Mouse (Mus musculus): ENCODE measurements around the gene Entpd8.

The Entpd8 gene

DNA sequence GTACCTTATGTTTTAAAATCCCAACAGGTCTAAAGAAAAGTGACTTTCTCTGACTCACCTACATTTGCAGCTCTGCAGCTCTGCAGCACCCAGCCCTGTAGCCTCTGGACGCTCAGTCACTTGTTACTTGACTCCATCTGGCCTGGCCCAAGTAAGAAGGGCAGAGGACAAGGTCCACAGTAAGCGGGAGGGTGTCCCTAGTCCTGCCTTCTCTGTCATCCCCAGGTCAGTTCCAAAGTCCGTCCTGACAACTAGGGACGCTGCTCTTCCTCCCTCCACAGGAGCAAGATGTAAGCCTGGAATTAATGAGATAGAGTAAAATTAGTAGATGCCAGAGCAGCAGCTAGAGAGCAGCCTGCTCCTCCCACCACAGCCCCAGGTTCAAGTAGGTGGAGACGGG lies at the start of gene Entpd8:
TSS of gene Entpd8 (plus strand) at position 229 of the 400 bp plus-strand sequence.
- no peak for DNase-seq

DNA sequence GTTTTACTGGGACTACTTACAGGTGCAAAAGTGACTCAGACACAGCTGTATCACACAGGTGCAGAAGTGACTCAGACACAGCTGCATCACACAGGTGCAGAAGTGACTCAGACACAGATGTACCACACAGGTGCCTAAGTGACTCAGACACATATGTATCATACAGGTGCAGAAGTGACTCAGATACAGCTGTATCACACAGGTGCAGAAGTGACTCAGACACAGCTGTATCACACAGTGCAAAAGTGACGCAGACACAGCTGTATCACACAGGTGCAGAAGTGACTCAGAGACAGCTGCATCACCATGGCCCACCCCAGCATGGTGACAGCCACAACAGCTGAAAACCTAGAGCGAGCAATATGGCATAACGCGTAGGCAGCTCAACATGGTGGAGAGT lies 45.1 kb upstream of the Entpd8 start:
- no peak for DNase-seq

DNA sequence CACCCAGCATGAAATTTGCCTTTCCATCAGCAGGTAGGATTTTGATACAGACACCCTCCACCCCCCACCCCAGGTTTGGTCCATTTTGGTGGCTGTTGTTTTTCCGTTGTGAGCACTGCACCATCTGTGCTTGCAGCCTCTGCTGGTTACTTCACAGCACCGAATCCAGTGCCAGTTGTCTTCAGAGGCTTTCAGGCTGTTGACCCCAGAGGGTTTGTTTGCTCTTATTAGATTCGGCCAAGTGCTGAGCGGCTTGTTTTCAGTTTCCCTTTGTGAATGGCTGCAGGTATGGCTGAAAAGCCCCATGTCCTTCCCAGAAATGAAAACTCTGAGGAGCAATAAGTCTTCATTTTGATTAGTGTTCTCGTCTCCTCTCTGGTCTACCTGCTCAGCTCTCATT lies 40.0 kb upstream of the Entpd8 start:
- DNase-seq: no peak

DNA sequence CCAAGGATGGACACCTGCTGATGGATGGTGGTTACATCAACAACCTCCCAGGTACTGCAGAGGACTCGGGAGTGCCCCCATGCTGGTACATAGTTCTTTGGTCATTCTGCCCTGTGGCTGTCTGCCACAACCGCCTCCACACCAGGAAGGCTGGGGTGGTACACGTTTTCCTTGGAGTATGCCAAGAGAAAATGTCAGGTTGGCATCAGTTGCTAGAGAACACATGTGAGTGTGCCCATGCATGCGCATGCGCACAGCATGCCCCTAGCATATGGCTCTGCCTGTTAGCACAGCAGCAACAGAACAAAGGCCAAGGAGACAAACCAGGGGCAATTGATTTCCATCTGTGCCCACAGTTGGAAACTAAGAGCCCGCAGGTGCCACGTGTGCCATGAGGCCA lies 29.2 kb upstream of the Entpd8 start:
- peak; percentile 89 for DNase-seq

DNA sequence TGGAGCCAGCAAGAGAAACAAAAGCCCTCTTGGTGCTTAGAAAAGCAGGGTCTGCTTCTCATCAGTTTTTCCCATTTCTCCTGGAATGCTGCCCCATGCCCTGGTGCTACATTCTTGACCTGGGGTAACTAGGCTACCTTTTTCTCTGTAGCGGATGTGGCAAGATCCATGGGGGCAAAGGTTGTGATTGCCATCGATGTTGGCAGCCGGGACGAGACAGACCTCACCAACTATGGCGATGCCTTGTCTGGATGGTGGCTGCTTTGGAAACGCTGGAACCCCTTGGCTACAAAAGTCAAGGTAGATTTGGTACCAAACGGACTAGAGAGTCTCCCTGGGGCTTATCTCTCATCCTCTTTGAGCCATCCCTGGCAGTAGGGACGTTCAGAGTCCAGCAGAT lies 28.7 kb upstream of the Entpd8 start:
- no peak for DNase-seq

DNA sequence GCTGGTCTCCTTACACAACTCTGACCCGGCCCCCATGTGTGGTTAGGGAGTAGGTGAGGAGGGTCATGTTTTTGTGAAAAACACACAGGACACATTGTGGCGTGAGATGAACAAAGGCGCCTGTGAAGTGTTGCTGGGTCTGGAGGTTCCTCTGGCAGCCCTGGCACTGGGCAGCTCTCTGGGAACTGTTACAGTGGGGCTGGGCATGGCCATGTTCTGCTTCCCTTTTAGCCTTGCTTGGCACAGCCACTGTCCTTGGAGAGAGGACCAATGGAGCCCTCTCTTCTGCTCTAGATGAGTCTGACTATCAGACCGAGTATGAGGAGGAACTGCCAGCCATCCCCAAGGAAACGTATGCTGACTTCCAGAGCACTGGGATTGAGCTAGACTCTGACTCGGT lies 27.0 kb upstream of the Entpd8 start:
- no peak for DNase-seq

DNA sequence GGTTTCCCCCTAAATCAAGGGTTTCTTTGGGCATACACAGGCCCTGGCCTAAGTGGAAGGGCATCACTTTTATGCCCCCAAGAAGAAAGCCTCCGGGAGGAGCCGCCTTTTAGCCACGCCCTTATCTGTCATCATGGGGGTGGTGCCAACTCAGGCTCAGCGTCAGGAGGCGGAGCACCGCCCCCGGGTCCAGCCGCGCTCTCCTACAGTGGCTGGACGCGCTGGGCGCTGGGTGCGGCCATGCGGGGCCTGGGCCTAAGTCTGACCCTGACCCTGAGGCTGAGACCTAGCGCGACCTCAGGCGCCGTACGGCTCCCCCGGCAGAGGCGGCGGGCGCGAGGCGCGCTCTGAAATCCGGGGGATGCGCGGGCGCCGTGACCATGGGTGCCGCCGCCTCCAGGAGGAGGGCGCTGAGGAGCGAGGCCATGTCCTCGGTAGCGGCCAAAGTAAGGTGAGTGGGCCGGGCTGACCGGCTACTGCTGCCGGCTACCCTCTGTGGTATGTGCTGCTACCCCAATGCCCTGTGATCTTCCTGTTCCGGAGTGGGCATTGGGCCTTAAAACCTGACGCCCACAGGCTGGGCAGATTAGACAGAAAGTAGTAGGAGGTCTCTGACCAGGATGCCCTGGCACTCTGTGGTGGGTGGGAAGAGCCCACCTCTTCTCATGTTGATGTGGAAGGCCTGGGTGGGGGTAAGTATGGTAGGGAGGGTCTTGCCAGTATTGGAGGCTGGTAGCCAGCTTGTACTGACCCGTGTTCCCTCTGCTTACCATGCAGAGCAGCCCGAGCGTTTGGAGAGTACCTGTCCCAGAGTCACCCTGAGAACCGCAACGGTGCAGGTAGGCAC lies 25.7 kb upstream of the Entpd8 start, which contains the start of gene Nsmf:
TSS of gene Nsmf (plus strand) at position 135 of the 847 bp plus-strand sequence.
- DNase-seq: peak; percentile 77

DNA sequence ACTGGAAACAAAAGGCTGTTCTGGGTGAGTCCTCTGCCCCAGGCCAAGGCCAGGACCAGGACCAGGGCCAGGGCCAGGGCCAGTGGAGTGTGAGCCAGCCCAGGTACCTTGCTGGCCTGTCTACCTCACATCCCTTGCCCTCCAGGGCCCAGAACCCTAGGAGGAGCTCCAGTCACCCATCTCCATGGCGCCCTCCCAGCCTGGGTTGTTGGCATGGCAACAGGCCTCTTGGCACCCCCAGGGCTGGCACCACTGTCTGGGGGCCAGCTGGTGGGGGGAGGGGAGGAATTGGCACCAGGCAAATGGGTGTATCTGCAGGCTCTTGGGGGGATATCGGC lies 25.1 kb upstream of the Entpd8 start:
- peak; percentile 61 for DNase-seq

DNA sequence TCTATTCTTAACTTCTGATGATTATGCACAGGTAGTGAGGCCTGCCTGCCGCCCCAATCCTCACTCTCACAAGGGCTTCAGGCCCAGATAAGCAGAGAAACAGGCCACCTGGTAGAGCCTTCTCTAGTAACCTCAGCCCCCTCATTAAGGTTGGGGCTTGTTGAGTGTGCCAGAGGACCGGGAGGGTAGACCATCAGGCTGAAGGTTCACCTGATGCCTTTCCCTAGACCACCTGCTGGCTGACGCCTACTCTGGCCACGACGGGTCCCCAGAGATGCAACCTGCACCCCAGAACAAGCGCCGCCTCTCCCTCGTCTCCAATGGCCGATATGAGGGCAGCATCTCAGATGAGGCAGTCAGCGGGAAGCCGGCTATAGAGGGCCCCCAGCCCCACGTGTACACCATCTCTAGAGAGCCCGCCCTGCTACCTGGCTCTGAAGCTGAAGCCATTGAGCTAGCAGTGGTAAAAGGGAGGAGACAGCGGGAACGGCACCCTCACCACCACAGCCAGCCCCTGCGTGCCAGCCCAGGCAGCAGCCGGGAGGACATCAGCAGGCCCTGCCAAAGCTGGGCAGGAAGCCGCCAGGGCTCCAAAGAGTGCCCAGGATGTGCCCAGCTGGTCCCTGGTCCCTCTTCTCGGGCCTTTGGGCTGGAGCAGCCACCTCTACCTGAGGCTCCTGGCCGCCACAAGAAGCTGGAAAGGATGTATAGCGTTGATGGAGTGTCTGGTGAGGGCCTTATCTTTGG lies 24.5 kb upstream of the Entpd8 start:
- peak; percentile 27 for DNase-seq

DNA sequence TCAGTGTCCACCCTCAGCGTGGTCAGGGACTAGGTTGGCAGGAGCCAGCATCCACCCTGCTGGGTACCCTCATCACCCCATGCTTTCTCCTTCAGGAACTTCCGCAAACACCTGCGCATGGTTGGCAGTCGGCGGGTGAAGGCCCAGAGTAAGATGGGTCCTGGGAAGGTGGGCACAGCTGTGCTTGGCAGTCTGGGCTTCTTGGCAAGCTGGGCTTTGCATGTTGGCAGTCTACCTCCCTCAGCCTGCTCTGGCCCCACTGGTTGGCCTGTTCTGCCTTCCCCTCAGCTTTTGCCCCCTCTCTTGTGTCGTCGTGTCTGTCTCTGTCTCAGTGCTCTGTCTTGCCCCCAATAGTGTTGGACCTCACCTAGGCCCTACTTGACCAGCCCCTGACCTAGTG lies 21.2 kb upstream of the Entpd8 start:
- DNase-seq: no peak

DNA sequence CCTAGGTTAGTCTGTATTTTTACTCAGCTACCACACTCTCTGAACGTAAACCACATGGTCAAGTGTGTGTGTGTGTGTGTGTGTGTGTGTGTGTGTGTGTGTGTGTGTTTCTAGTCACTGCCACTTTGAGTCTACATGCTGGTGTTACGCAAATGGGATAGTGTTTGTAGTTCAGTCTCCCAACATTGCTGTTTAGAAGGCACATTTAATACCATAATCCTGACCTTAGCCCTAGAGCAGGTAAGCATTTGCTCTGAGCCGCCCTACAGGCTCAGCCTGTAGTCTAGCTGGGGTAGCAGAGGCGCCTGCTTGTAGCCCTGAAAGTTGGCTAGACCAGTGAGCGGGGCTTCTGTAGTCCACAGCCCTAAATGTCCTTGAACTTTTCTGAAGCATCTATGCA lies 16.6 kb upstream of the Entpd8 start:
- no peak for DNase-seq

DNA sequence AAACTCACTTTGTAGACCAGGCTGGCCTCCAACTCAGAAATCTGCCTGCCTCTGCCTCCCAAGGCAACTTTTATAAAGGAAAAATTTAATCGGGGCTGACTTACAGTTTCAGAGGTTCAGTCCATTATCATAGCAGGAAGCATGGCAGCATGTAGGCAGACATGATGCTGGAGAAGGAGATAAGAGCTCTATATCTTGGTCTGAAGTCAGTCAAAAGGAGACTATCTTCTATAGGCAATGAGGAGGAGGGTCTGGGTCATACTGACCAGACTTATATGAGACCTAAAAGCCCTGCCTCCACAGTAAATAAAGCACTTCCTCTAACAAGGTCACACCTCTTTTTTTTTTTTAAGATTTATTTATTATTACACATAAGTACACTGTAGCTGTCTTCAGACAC lies 15.8 kb upstream of the Entpd8 start:
- no peak for DNase-seq

DNA sequence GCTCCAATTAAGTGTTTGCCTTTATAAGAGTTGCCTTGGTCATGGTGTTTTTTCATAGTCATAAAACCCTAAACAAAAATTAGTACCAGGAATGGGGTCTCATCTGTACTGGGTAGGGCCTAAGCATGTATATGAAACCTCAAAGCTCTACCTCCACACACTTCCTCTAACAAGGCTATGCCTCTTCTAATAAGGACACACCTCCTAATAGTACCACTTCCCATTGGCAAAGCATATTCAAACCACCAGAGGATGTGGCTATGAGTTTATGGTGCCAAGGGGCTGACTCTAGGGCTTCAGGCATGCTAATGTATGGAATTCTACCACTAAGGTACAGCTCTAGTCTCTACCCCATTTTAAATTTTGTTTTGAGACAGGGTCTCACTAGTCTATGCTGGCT lies 14.6 kb upstream of the Entpd8 start:
- DNase-seq: no peak

DNA sequence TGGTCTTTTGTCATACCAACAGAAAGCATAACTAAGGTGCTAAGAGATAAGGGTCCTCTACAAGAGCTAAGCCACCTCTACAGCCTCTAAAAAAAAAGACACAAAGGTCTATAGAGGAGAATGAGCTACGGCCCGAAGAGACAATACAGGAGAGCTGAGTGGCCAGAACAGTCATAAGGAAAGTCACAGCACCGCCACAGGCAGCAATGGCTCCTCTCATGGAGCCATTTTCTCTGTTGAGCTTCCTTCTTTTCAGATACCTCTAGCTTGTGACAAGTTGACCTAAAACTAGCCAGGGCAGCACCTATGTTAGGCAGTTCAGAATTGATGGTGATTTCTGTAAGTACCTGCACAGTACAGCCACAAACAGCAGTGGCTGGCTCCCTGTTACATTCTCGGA lies 13.6 kb upstream of the Entpd8 start:
- no peak for DNase-seq

DNA sequence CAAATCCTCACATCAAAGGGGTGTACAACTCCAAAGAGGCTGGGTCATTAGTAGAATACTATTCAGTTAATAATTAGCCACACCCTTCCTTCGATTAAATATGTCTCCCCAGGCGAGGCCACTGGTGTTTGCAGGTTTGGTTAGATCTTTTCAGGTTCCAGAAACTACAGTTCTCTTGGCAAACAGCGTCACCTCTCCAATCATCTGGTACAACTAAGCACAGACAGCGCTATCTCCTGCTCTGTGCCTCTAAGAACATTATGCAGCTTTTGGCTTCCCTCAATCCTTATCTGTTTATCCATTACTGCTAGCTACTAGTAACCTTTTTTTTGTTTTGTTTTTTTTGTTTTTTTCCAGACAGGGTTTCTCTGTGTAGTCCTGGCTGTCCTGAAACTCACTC lies 10.6 kb upstream of the Entpd8 start:
- DNase-seq: no peak

DNA sequence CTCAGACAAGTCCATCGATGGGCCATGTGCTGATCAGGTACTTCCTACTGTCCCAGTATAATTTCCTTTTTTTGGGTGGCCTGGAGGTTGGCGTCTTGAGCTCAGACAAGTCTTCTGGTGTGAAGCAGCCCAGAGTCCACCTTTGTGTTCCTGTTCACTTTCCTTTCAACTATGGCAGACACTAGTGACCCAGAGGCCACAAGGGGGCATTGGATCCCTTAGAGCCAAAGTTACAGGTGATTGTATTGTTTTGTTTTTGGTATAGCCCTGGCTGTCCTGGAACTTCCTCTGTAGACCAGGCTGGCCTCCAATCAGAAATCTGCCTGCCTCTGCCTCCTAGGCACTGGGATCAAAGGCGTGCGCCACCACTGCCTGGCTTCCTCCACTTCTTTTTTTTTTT lies 7.7 kb upstream of the Entpd8 start:
- no peak for DNase-seq

DNA sequence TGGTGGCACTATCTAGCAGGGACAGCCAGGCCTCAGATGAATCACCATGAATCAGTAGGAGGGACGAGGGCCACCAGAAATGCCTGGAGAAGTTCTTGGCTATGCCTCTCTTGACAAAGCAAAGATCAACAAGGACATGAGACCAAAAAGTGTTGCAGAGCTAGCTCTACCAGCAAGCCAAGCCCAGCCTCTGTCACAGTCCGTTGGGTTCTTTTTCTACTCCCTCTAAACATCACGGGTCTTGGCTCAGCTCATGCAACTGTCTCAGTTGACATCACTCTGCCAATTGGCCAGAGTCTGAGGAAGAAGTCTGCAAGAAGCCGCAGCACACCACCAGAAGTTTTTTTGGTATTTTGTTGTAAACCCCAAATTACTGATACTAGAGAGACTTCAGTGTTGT lies 4.6 kb upstream of the Entpd8 start:
- DNase-seq: no peak

DNA sequence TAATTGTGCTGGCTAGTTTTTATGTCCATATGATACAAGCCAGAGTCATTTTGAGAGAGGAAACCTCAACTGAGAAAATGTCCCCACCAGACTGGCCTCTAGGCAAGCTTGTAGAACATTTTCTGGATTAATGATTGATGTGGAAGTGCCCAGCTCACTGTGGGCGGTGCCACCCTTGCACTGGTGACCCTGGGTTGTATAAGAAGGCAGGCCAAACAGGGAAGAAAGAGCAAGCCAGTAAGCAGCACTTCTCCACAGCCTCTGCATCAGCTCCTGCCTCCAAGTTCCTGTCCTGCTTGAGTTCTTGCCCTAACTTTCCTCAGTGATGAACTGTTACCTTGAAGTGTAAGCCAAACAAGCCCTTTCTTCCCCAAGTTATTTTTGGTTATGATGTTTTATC lies 1.1 kb upstream of the Entpd8 start:
- no peak for DNase-seq

DNA sequence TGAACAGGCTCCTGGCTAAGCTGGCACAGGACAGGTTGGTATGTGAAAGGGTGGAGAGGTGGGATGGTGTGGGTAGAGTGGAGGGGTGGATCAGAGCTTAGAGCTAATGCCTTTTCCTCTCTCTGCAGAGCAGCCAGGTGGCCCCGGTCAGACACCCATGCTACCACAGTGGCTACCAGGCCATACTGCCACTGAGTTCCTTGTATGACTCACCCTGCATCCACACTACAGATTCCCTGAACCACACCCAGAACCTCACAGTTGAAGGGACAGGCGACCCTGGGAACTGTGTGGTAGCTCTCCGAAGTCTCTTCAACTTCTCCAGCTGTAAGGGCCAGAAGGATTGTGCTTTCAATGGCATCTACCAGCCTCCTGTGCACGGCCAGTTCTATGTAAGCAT lies 3.6 kb downstream of the Entpd8 start:
- DNase-seq: no peak

DNA sequence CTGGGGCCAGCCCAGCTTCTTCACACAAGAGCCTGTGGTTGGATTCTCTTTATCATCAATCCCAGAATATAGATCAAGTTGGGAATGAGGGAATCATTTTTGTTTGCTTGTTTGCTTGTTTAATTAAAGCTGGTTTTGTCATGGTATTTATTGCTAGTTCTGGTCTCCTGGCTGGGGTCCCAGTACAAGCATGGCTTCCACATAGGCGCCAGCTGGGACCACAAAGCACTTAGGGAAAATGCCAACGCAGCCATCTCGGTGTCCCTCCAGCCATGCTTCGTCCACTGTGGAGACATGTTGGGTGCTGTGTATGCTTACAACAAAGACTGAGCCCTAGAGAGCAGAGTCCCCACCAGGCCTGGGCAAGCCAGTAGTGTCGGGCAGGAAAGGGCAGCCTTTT lies 5.5 kb downstream of the Entpd8 start:
- no peak for DNase-seq

DNA sequence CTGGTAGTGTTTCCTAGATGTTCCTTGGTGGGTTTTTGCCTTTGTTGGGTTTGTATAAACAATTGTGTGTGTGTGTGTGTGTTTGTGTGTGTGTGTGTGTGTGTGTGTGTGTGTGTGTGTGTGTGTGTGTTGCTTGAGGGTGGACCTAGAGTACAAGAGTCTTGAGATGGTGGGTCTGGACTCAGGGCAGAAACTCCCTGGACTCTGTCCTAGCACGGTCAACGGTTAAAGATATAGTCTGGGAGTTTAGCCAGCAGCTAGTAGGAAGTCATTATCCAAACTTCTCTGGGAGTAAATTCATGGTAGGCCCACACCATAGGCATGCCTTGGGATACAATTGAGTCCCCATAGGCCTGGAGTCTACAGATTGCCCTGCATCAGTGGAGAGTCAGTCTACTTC lies 7.7 kb downstream of the Entpd8 start:
- no peak for DNase-seq

DNA sequence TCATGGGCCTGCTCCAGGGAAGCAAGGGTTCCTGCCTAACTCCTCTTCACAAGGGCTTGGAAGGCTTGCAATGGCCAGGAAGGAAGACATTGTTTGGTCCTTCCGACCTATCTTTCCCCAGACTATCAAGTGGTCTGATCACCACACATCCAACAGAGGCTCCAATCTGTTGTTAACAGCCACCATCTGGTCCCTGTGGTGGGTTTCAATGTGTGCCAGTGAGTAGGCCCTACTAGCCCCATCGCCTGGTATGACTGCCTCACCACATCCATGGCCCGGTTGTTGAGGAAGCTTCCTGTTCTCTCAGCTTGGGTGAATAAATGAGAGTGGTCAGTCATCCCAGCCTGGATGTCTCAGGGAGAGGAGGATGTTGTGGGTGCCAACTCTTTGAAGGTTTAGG lies 8.5 kb downstream of the Entpd8 start:
- DNase-seq: no peak

DNA sequence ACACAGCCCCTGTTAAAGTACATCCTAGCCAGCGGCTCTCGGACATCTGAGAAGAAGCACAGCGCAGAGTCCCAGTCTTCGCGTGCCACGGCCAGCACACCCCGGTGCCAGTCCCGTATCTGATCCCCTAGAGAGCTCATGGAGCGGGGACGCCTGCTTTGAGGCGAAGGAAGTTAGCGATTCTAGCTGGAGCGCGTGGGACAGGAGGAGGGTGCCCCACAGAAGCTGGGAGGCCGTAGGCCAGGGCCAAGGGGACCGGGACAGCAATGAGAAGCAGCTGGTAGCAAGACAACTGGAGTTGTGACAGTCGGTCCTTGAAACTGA lies 14.6 kb downstream of the Entpd8 start:
- DNase-seq: no peak

DNA sequence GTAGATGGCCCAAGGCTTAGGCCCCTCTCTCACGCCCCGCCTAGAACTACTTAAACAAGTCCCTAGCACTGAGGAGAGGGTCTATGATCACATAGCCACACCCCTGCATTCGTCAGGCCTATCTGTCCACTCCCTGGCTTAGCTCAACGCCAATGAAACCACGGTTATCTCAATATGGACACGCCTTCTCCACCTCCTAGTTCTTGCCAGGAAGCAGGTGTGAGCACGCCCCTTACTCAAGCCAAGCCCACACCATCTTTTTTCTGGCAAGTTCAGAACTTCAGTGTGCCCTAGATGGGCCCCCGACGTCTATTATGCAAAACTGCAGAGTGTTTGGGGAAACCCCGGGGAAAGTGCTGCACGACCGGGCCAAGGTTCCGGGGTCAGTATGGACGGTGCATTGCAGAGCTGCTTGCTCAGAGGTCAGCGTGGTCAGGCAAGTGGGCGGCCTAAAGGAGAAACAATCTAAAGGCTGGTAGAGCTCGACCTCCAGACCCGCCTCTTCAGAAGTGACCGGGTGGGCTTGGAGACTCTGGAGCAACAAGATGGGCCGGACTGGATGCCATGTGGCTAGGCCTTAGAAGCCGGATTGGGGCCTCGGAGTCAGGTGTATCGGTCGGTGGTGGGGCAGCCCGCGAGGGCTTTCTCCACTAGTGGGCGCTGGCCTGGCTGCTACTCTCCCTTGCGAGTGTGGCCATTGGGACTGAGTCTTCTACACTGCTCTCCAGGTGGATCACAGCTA lies 15.2 kb downstream of the Entpd8 start, which contains the start of gene Noxa1:
TSS of gene Noxa1 (minus strand) at position 41 of the 742 bp plus-strand sequence.
- DNase-seq: no peak

Data from cerebellum, adult 9-10 months (tissue).